ENCODE assay signal across 17 mouse cellular contexts in the genomic region with DNA sequence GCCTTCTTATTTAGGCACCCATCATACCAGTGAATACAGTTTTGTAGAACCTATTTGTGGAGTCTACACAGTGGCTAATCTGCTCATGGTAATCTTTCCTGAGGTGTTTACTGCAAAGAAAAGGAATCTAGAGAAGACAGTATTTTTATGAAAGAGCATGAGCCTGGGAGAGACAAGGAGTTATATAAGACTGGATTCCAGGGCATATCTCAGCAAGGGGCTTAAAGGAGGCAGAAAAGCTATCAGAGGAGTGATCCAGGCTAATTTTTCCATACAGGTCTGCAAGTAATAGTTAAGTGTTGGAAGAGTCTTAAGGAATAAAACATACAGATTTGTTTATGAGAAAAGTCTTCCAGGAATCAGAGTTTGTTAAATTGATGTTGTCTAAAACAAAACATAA.
"Had no signal": no experiment of that assay in that cellular context is flagged by ENCODE, and none has a peak within 500 bp of the region (broad histone marks: within the 10 kb centered on the region; RNA-seq: fewer than 3 reads in every experiment).

No protein-coding gene starts in this region.

- DNase-seq: left cerebral cortex, postnatal 4 days; liver; liver, embryonic 13.5 days; liver, postnatal 0 days; lung, adult 18-20 months; lung, adult 2 months; lung, embryonic 14.5 days; lung, postnatal 10 days; lung, postnatal 14 days; lung, postnatal 36 days; lung, postnatal 4 days; midbrain, embryonic 14.5 days had no signal

- ATAC-seq: liver, embryonic 12.5 days; liver, postnatal 0 days; lung, postnatal 0 days; midbrain, embryonic 13.5 days; midbrain, embryonic 15.5 days; midbrain, embryonic 16.5 days had no signal
